Comparison of ENCODE assay signal across 8 mouse cellular contexts in genomic region chr4:100028641-100029040, GRCm38 (mm10).
DNase-seq lines count a peak whose midpoint lies in the region; ATAC-seq and TF ChIP-seq lines count a peak whose summit lies in the region.

No protein-coding gene starts in this region.

- no peak overlapping the region for H3K27ac ChIP-seq in hindbrain, embryonic 10.5 days
- H3K27ac ChIP-seq in hindbrain, embryonic 12.5 days = no peak overlapping the region
- no peak overlapping the region for H3K27ac ChIP-seq in lung, embryonic 14.5 days (ENCODE audit: low read depth)

- no peaks in the 10 kb centered on the region for H3K36me3 ChIP-seq in hindbrain, embryonic 10.5 days
- H3K36me3 ChIP-seq in hindbrain, embryonic 12.5 days = no peaks in the 10 kb centered on the region
- H3K36me3 ChIP-seq in lung, embryonic 14.5 days (ENCODE audit: insufficient read depth) = no peaks in the 10 kb centered on the region

- peak; percentile 90 for TF ChIP-seq CTCF in lung, embryonic 14.5 days (IDR thresholded peaks at IDR 0.05; ENCODE audit: low read depth)

- H3K9ac ChIP-seq in hindbrain, embryonic 12.5 days = no peak overlapping the region
- no peak overlapping the region for H3K9ac ChIP-seq in lung, embryonic 14.5 days

- intact Hi-C loops in gastrocnemius, postnatal 14 days (cut with DNase I; ENCODE audit: low total_unique reads) = loop anchor here (5.0 kb wide), 1 partner anchor 504 kb away; no protein-coding TSS in a partner anchor

- no peak overlapping the region for H3K4me2 ChIP-seq in hindbrain, embryonic 12.5 days (replicated peaks)
- no peak overlapping the region for H3K4me2 ChIP-seq in lung, embryonic 14.5 days

- peak; percentile 67 for DNase-seq in hindbrain, embryonic 10.5 days (ENCODE audit: low spot score)
- peak; percentile 66 for DNase-seq in R1 (ENCODE audit: low read depth, low spot score)
- DNase-seq in cerebellum, postnatal 4 days (ENCODE audit: low spot score in 2 of 2) = peak; percentile 64 to 80
- DNase-seq in gastrocnemius, postnatal 14 days = peak; percentile 77
- DNase-seq in kidney, postnatal 4 days = peak; percentile 88 to 90
- peak; percentile 96 for DNase-seq in lung, embryonic 14.5 days
- DNase-seq in right cerebral cortex, postnatal 4 days = peak; percentile 85

- H3K4me3 ChIP-seq in hindbrain, embryonic 10.5 days = no peak overlapping the region
- H3K4me3 ChIP-seq in hindbrain, embryonic 12.5 days = no peak overlapping the region
- no peak overlapping the region for H3K4me3 ChIP-seq in lung, embryonic 14.5 days (ENCODE audit: low read depth, low read length)

- H3K27me3 ChIP-seq in hindbrain, embryonic 10.5 days (ENCODE audit: insufficient read depth, poor library complexity, severe bottlenecking) = no peaks in the 10 kb centered on the region
- no peaks in the 10 kb centered on the region for H3K27me3 ChIP-seq in hindbrain, embryonic 12.5 days
- no peaks in the 10 kb centered on the region for H3K27me3 ChIP-seq in lung, embryonic 14.5 days (ENCODE audit: insufficient read depth, low read length)

- WGBS in hindbrain, embryonic 10.5 days = 21% methylated on average over 3 of the region's 3 CpGs
- WGBS in hindbrain, embryonic 12.5 days = 20% methylated on average over 3 of the region's 3 CpGs
- WGBS in lung, embryonic 14.5 days = 4% methylated on average over 3 of the region's 3 CpGs

- H3K9me3 ChIP-seq in hindbrain, embryonic 10.5 days = no peaks in the 10 kb centered on the region
- no peaks in the 10 kb centered on the region for H3K9me3 ChIP-seq in hindbrain, embryonic 12.5 days (replicated peaks)
- H3K9me3 ChIP-seq in lung, embryonic 14.5 days (ENCODE audit: low read depth, low read length) = no peaks in the 10 kb centered on the region

- peaks cover 6% of the 10 kb centered on the region for H3K4me1 ChIP-seq in hindbrain, embryonic 10.5 days (replicated peaks)
- no peaks in the 10 kb centered on the region for H3K4me1 ChIP-seq in hindbrain, embryonic 12.5 days
- H3K4me1 ChIP-seq in lung, embryonic 14.5 days (ENCODE audit: insufficient read depth) = no peaks in the 10 kb centered on the region; the same call in 1 of the 2 replicates

- no peak for ATAC-seq in hindbrain, embryonic 12.5 days (ENCODE audit: low FRiP score)
- ATAC-seq in lung, embryonic 14.5 days (ENCODE audit: insufficient read depth) = no peak
